Mouse (Mus musculus) forebrain, embryonic 12.5 days (tissue): ENCODE data around the gene Ugt1a8. TPM values are rescaled to one million over a fixed set of nuclear protein-coding genes. Genes with fewer than 3 reads are reported as not detected.

ENCODE experiments used
- ATAC-seq: fragments of 200-750 bp; cut with Nextera tagmentation; 2 replicates; pipeline ENCODE4 v1.8.0; 2017; ENCODE audit warnings: moderate TSS enrichment; ENCODE audit not compliant: low FRiP score
- H3K27ac ChIP-seq: fragments of 300-500 bp; sonication (generic); 2 replicates; pipeline ENCODE4 v1.5.1; 2016; ENCODE audit warnings: mild to moderate bottlenecking
- H3K27me3 ChIP-seq: fragments of 300-500 bp; sonication (generic); 2 replicates; pipeline ENCODE4 v1.6.1; 2016; ENCODE audit warnings: mild to moderate bottlenecking
- H3K36me3 ChIP-seq: fragments of 300-500 bp; sonication (generic); replicated peaks from 2 replicates; pipeline ENCODE4 v1.6.1; 2016; ENCODE audit warnings: mild to moderate bottlenecking
- H3K4me1 ChIP-seq: fragments of 300-500 bp; sonication (generic); 2 replicates; pipeline ENCODE4 v1.6.1; 2016
- H3K4me2 ChIP-seq: fragments of 300-500 bp; sonication (generic); 2 replicates; pipeline ENCODE4 v1.6.1; 2016; ENCODE audit warnings: mild to moderate bottlenecking, moderate library complexity
- H3K4me3 ChIP-seq: fragments of 300-500 bp; sonication (generic); replicated peaks from 2 replicates; pipeline ENCODE4 v1.5.1; 2016; ENCODE audit warnings: mild to moderate bottlenecking
- H3K9ac ChIP-seq: fragments of 300-500 bp; sonication (generic); 2 replicates; pipeline ENCODE4 v1.6.1; 2016; ENCODE audit warnings: mild to moderate bottlenecking
- H3K9me3 ChIP-seq: fragments of 300-500 bp; sonication (generic); 2 replicates; pipeline ENCODE4 v1.6.1; 2016
- WGBS: fragments of 180-500 bp; shearing (Covaris S2); methylation state at CpG from one replicate; pipeline ENCODE4 v1.1.7; 2016; 5-methylcytosine and 5-hydroxymethylcytosine counted together
- polyA plus RNA-seq: library from polyadenylated mRNA; unstranded; fragments of >200 nt; fragmentation: Nextera tagmentation; extraction: Ambion mirVana; gene quantifications from 2 replicates; pipeline ENCODE4 v1.2.1, GENCODE M21; 2016

Ugt1a8 gene
- polyA plus RNA-seq, 1 experiment from 2014 or later: not detected

DNA sequence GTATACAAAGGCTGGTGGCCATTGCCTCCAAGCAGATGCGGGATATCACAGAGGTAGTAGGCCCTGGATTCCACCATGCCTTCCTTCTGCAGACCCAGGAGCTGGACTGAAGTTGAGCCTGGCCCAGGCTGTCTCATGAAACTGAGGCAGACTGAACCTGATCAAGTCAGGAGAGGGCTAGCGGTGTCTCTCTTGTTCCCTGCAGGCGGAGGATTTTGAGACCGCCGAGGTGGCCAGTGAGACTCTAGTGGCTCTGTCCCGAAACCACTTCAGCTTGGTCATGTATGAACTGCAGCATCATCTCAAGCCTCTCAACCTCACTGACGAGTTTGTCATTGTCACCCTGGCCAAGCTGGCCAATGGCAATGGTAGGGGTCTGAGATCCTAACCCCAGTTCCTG is 142.8 kb downstream of the Ugt1a8 start:
- Histone ChIP-seq H3K4me2 (no peak overlapping the region), H3K27me3 (no peaks in the 10 kb centered on the region), H3K9me3 (peaks cover 100% of the 10 kb centered on the region), H3K36me3 (no peaks in the 10 kb centered on the region), H3K27ac (no peak overlapping the region), H3K4me1 (no peaks in the 10 kb centered on the region), H3K9ac (no peak overlapping the region), H3K4me3 (no peak overlapping the region)
- WGBS: 74% methylated on average over 7 of the region's 7 CpGs
- no peak for ATAC-seq

DNA sequence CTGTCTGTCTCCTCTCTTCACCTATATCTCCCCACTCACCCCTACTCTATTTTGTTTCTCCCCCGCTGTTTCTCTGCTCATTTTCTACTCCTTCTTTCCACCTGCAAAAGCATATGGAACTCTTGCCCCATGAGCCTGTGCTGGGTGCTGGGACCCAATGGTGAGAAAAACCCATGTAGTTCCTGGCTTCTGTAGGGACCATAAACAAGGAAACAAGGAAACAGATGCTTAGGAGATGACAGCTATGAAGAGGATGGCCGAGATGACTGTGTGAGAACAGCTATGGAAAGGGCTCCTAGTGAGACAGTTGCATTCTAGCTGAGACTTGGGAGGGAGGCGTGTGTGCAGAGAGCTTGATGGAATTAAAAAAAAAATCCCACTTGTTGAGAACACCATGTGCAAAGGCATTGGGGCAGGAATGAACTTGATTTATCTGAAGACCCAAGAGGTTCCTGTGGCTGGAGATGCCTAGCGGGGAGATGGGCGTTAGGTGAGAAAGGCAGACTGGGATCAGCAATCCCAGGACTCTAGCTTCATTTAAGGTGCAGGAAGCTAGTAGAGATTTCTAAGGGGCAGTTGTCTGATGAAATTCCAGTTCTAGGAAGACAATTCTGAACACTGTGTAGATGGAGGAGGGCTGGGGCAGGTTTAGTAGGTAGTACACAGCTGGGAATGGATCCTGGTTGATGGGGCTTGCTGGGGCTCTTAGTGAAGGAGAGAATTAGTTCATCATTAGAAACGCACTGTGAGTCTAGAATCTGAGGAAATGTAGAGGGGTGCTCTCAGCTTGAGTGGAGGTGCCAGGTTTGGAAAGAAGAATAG is 143.6 kb downstream of the Ugt1a8 start:
- no peak overlapping the region for H3K4me3 ChIP-seq
- no peaks in the 10 kb centered on the region for H3K27me3 ChIP-seq
- 75% methylated on average over 6 of the region's 6 CpGs for WGBS
- no peak overlapping the region for H3K4me2 ChIP-seq
- H3K36me3 ChIP-seq: no peaks in the 10 kb centered on the region
- no peak for ATAC-seq
- H3K9me3 ChIP-seq: peaks cover 100% of the 10 kb centered on the region
- no peaks in the 10 kb centered on the region for H3K4me1 ChIP-seq
- H3K9ac ChIP-seq: no peak overlapping the region
- H3K27ac ChIP-seq: no peak overlapping the region

DNA sequence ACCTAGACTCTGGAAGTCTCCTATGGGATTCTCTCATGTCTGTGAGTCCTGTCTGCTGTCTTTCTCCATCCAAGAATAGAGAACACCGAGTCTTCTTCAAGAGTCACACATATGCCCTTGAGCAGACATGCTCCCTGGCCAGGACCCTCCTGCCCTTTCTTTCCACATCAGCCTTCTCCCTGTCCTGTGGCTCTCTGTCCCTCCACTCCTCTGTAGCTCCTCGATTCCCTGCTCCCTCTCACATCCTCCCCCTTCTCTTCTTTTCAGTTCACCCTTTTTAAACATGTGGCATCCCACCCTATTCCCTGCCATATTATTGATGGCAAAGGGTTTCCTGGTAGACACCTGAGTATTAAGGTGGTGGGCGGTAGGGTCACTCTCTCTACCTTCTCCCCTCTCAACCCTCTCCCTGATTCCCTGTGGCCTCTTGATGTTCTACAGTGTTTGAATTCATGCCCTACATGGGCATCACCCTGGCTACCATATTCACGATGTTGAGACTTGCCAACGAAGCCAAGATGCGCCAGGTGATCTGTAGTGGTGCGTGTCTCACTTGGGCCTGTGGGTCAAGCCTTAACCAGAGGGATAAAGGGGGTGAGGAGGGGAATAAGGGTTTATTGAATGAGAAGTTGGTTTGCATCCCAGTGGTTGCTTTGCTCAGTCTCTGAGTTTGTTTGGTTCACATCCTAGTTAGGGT is 144.3 kb downstream of the Ugt1a8 start:
- Histone ChIP-seq H3K27ac (no peak overlapping the region), H3K36me3 (no peaks in the 10 kb centered on the region), H3K9me3 (peaks cover 97% of the 10 kb centered on the region), H3K4me1 (no peaks in the 10 kb centered on the region), H3K27me3 (no peaks in the 10 kb centered on the region), H3K4me2 (no peak overlapping the region), H3K4me3 (no peak overlapping the region), H3K9ac (no peak overlapping the region)
- no peak for ATAC-seq
- WGBS: 69% methylated on average over 7 of the region's 7 CpGs

GRCm38 (mm10) chr1:88232664-88233380 is 145.2 kb downstream of the Ugt1a8 start:
- no peak overlapping the region for H3K4me2 ChIP-seq
- no peak overlapping the region for H3K4me3 ChIP-seq
- WGBS: 58% methylated on average over 3 of the region's 3 CpGs
- H3K9me3 ChIP-seq: peaks cover 97% of the 10 kb centered on the region
- no peaks in the 10 kb centered on the region for H3K36me3 ChIP-seq
- no peak for ATAC-seq
- no peak overlapping the region for H3K27ac ChIP-seq
- no peaks in the 10 kb centered on the region for H3K4me1 ChIP-seq
- no peaks in the 10 kb centered on the region for H3K27me3 ChIP-seq
- no peak overlapping the region for H3K9ac ChIP-seq

GRCm38 (mm10) chr1:88233421-88234247 is 146.0 kb downstream of the Ugt1a8 start:
- Histone ChIP-seq H3K9ac (no peak overlapping the region), H3K4me2 (no peak overlapping the region), H3K27ac (no peak overlapping the region), H3K4me1 (no peaks in the 10 kb centered on the region), H3K36me3 (no peaks in the 10 kb centered on the region), H3K27me3 (no peaks in the 10 kb centered on the region), H3K9me3 (peaks cover 97% of the 10 kb centered on the region), H3K4me3 (no peak overlapping the region)
- ATAC-seq: no peak
- WGBS: 67% methylated on average over 14 of the region's 14 CpGs

- WGBS: 63% methylated on average over 4 of the region's 4 CpGs
Measured at GRCm38 (mm10) chr1:88234248-88234610, 146.6 kb downstream of the Ugt1a8 start.

GRCm38 (mm10) chr1:88234646-88235045 is 147.0 kb downstream of the Ugt1a8 start:
- Histone ChIP-seq H3K9ac (no peak overlapping the region), H3K9me3 (peaks cover 97% of the 10 kb centered on the region), H3K4me2 (no peak overlapping the region), H3K36me3 (no peaks in the 10 kb centered on the region), H3K27ac (no peak overlapping the region), H3K4me3 (no peak overlapping the region), H3K4me1 (no peaks in the 10 kb centered on the region), H3K27me3 (no peaks in the 10 kb centered on the region)
- WGBS: 44% methylated on average over 5 of the region's 5 CpGs
- ATAC-seq: no peak

More at GRCm38 (mm10) chr1:88234248-88234610, 146.6 kb downstream of the Ugt1a8 start:
- ATAC-seq: no peak
- Histone ChIP-seq H3K9ac (no peak overlapping the region), H3K9me3 (peaks cover 97% of the 10 kb centered on the region), H3K27me3 (no peaks in the 10 kb centered on the region), H3K4me1 (no peaks in the 10 kb centered on the region), H3K27ac (no peak overlapping the region), H3K4me3 (no peak overlapping the region), H3K4me2 (no peak overlapping the region), H3K36me3 (no peaks in the 10 kb centered on the region)

DNA sequence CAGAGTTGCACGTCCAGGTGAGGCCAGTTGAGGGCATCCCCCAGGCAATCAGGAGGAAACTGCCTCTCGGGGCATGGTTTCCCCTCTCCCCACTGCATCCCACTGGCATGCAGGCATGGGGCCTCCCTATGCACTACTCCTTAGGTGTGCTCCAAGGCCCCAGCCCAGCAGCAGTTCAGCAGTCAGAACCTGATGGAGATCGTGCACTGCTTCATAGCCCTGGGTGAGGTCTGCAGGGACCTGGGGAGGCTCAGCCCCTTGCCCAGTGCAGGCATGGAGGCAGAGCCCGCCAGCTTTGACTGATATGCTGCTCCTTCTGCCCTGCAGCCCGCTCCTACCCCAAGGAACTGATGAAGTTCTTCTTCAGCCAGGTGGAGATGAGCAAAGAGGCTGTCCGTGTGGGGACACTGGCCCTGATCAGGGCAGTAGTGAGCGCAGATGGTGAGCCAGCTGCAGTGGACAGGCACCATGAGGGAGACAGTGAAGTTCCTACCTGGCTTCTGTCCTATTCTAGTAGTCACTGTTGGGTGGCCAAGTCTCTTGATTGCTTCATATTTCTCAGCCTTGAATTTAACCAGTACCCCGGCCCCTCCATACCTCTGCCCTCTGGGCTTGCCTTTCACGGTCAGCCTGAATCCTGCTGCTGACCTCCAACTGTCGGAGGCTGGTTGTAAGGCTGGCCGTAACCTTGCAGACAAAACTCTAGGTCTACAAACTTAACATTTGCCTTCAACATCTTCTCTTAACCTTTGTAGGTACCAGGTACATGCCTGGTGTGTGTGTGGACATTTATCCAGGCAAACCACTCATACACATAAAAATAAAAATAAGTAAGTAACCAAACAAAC is 147.7 kb downstream of the Ugt1a8 start:
- ATAC-seq: no peak
- Histone ChIP-seq H3K27ac (no peak overlapping the region), H3K4me1 (no peaks in the 10 kb centered on the region), H3K36me3 (no peaks in the 10 kb centered on the region), H3K9me3 (peaks cover 97% of the 10 kb centered on the region), H3K27me3 (no peaks in the 10 kb centered on the region), H3K4me3 (no peak overlapping the region), H3K4me2 (no peak overlapping the region), H3K9ac (no peak overlapping the region)
- WGBS: 64% methylated on average over 11 of the region's 11 CpGs

- Histone ChIP-seq H3K4me1 (no peaks in the 10 kb centered on the region), H3K36me3 (no peaks in the 10 kb centered on the region), H3K9me3 (peaks cover 97% of the 10 kb centered on the region), H3K4me3 (no peak overlapping the region), H3K4me2 (no peak overlapping the region), H3K9ac (no peak overlapping the region), H3K27ac (no peak overlapping the region), H3K27me3 (no peaks in the 10 kb centered on the region)
- no peak for ATAC-seq
- 68% methylated on average over 4 of the region's 4 CpGs for WGBS
Measured at GRCm38 (mm10) chr1:88235894-88236415, 148.3 kb downstream of the Ugt1a8 start.

DNA sequence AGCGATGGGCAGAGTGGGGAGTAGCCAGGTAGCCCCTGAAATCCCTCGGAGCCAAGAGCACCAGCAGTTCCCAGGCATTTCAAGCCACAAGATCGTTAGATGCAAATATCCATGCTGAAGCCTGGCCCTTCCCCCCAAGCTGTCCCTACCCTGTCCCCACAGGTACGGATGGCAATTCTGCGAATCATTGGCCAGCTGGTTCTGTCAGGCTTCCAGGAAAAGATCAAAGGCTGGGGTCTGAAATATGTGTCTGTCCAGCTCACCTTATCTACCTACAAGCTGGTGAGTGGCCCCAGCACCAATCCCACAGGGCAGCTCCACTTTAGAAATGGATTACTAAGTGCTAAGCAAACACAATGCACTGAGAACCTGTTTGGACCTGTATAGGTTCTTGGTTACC is 149.7 kb downstream of the Ugt1a8 start:
- Histone ChIP-seq H3K4me2 (no peak overlapping the region), H3K36me3 (no peaks in the 10 kb centered on the region), H3K4me1 (no peaks in the 10 kb centered on the region), H3K27ac (no peak overlapping the region), H3K9me3 (peaks cover 96% of the 10 kb centered on the region), H3K4me3 (no peak overlapping the region), H3K27me3 (no peaks in the 10 kb centered on the region), H3K9ac (no peak overlapping the region)
- no peak for ATAC-seq
- 79% methylated on average over 5 of the region's 5 CpGs for WGBS

DNA sequence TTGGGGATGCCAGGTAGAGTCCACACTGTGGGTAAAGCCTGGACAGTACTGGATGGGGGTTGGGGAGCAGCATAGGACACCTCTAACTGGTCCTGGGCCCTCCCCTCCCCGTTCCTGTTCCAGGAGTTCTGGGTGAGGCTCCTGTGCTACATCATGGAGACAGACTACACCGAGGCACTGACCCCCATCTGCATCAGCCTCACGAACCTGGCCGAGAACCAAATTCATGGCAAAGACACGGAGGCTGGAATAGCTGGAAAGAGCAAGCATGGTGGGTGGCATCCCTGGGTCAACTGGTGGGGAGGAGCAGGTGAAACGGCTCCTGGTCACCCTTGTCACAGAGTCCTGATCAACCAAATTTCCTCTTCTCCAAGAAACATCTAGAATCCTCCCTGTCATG is 151.2 kb downstream of the Ugt1a8 start:
- Histone ChIP-seq H3K9ac (no peak overlapping the region), H3K27me3 (no peaks in the 10 kb centered on the region), H3K4me3 (no peak overlapping the region), H3K4me2 (no peak overlapping the region), H3K4me1 (no peaks in the 10 kb centered on the region), H3K27ac (no peak overlapping the region), H3K9me3 (peaks cover 93% of the 10 kb centered on the region), H3K36me3 (no peaks in the 10 kb centered on the region)
- no peak for ATAC-seq
- WGBS: 77% methylated on average over 6 of the region's 6 CpGs
